Mouse (Mus musculus) ZHBTc4 (cell line): ENCODE measurements around the gene Spata7.

Experiments used
- DNase-seq: peaks from one replicate; pipeline ENCODE4 v3.0.0-alpha.2; 2011; ENCODE audit warnings: low read depth, low spot score

Gene Spata7

DNA sequence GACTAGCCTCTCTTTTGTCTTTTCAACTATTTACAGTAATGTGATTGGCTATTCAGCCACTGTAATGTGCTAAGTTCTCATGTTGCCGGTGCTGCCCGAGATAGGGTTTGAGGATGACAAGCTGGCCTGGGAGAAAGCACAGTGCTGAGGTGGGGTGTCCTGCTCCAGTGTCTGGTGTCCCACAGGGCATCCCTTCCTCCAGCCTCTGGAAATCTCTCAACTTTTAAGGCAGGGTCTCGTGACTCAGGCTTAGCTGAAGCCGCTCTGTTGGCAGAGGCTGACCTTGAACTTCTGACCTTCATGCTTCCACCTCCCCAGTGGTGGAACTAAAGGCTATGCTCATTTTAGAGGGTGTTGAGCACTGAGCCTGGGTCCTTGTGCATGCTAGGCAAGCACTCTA, 42.5 kb downstream of the Spata7 start:
- peak; percentile 38 for DNase-seq

DNA sequence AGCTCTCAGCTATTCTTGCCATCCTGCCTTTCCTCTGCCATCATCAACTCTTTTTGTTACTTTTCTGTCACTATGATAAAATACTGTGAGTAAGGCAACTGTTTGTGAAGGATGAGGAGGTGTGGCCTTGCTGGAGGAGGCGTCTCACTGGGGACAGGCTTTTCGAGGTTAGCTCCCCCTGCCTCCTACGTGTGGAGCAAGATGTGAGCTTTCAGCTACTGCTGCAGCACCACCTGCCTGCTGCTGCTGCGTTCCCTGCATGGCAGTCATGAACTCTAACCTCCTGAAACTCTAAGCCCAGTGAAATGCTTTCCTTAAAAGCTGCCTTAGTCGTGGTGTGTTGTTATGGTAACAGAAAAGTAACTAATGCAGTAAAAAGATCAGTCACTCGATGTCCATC, 45.9 kb downstream of the Spata7 start:
- DNase-seq, result no peak

DNA sequence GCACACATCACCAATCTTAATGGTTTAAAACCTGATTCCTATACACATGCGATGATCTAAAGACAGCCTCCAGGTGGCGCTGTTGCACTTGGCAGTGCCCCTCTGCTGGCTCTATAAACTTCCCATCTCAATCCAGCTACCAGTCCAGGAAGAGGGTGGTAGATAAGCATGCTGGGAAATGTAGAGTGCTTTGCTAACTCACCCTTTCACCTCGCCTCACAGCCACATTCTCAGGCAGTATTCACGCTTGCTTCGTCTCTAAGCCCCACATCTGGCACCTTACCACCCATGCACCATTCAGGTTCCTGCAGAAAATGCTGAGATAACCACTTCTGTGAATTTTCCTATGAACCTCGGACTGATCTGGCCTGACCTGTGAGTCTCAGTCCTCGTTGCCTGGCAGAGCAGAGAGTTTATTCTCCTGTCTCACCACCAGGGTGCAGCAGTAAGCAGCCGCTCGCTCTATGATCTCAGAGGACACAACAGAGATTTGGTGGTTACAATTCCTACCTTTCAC, 46.7 kb downstream of the Spata7 start:
- DNase-seq, result peak; percentile 92

DNA sequence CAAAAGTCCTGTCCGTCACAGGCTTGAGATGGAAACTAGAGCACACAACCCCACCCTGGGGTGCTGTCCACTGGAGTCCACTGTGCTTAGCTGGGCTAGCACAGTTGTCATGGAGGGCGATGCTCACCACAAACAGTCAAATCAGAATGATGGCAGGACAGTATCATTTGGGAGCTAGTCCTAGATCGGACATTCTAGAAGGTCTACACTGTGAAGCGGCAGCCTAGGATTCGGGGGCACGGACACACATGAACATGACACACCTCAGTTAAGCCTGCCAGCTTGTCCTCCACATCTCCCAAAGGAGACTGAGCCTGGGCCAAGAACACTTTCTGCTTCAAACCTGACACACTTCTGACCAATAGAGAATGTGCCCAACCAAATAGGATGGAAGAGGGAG, 48.9 kb downstream of the Spata7 start:
- DNase-seq, result no peak

DNA sequence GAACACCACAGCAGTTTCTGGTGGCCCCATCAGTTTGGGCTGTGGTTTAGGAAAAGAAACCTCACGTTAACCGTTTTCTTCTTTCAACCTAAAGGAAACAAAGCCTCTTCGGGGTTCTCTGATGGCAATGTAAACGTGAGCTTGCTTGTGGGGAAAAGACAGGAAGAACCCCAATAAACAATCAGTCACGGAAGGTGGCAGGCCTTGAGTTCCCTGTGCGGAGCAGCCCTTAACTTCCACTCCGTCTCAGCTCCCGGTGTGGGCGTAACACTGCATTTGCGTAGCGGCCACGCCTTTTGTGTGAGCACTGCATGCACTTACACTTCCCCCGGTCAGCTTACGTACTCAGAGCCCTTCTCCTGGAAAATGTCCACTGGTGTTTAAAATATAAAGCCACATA, 49.4 kb downstream of the Spata7 start:
- no peak for DNase-seq

DNA sequence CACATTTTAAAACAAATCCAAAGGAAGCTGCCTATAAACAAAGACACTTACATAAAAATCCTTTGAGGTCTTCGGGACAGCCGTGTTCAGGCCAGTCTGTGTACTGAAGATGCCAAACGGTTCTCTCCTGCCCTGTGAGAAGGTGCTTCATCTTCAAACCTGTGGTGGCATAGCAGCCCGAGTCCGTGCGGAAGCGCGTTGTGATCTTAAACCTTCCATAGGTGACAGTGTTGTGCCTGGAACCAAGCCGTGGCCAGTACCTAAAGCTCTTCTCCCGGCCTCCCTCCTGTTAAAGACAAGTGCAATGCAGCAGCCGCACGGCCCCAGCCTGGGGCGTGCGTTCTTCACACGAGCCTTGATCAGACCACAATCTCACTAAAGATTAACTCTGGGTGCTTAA, 51.9 kb downstream of the Spata7 start:
- DNase-seq, result no peak

DNA sequence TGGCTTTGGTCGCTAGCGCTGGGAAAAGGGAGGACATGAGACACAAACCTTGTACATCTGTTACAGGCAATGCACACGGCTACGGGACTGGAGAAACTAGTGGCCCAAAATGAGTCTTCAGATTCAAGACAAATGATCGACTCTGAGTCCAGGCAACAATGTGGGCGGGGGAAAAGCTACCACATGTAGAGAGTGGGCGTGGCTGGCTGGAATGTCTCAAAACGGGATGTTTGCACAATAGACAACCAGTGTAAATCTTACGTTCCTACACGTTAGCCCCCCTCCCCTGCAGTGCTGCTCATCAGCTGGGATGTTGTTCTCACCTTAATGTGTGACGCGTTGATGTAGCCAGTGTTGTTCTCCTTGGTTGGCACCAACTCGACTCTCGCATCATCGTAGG, 54.2 kb downstream of the Spata7 start:
- peak; percentile 66 for DNase-seq

DNA sequence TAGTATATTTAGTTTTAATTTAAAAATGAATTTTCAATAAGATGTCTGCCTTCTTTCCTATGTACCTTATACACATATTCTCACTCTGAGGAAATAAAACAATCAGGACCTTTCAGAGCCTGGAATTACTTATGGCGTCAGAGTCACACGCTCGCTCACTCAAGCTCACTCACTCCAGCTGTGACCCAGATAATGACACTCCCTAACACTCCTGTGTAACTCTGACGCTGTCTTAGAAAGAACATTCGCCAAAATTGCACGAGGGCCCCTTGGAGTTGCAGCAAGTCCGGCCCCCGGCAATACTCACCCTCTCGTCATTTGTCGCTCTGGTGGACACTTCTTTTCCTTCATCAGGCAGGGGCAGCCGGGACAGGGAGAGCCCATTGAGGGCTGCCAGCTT, 55.2 kb downstream of the Spata7 start:
- no peak for DNase-seq

DNA sequence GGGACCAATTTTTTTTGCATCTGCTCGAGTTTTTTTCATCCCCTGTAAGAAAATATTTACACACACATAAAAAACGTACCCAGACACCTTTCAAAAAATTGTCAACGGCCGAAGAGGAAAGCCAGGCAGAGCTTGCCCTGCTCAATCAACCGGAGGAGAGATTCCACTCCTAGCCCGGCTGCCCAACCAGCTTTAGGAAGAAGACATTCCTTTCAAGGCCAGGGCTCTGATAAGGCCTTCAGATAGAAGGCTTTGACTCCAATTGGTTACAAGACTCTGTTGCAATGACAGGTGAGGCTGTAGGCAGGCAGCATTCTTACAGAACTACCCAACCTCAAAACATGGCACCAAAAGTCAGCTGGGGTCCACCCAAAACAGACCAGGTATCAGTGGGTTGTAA, 55.6 kb downstream of the Spata7 start:
- DNase-seq, result no peak

DNA sequence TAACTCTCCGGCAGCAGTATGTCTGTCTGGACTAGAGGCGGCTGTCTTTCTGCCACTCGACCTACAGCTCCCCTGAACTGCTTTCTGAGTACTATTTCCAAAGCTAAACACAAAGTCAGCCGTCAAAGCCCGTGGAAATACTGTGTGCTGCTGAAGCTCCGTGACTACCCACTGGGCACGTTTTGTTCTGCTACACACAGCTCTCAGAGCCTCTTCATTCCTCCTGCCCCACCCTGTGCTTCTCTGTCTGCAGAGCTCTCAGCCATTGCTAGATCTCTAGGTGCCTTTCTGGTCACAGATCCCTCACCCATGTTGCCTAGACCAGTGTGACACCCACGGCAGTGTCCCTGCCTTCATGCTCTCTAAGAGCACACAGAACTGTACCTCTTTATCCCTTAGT, 62.3 kb downstream of the Spata7 start:
- no peak for DNase-seq

DNA sequence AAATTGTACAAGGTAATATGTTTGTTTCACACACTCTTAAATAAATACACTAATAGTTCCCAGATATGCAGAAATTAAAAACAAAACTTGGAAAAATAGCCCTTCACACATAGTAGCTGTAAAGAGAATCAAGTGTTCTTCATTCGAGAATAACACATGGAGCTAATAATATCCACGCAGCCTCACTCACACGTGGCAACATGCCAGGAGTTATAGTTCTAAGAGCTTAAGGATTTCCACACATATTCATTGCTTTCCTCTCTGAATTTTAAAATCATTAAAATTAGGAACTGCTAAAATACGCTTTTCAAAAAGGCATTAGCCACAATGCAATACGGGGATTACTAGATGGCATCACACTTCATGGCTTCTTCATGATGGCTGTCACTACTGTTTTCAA, 69.2 kb downstream of the Spata7 start:
- no peak for DNase-seq

DNA sequence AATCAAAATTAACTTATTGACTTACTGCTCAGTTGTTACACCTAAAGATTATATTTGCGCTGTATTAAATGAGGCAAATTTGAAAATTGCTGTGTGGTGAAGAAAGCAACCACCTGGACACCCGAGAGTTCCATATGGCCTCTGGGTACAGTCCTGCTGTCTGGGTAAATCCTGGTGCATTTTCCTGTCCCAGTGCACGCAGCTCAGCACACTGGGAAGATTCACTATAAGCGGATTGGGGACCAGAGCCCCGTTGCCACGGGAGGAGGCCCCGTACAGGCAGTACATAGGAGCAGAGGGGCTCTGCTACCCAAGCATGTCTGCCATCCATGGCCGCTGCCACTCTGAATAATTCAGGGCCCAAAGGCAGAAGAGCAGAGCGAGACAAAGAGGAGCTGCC, 73.6 kb downstream of the Spata7 start:
- DNase-seq, result no peak

DNA sequence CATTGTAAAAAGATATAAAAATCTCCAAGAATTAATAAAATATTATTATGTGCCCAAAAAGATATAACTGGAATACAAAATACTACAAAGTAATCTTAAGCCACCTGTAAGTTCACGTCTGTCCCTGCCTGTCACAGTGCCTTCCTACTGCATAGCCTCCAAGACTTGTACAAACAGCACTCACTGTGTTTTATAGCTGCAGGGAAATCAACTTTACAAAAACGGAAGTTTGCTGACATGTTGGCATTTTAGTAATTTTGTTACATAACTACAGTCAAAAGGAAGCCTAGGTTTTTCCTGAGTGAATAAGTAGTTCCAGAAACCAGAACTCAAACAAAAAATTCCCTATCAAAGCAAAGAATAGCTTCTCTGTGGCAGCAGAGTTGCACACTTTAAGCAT, 75.6 kb downstream of the Spata7 start:
- no peak for DNase-seq

DNA sequence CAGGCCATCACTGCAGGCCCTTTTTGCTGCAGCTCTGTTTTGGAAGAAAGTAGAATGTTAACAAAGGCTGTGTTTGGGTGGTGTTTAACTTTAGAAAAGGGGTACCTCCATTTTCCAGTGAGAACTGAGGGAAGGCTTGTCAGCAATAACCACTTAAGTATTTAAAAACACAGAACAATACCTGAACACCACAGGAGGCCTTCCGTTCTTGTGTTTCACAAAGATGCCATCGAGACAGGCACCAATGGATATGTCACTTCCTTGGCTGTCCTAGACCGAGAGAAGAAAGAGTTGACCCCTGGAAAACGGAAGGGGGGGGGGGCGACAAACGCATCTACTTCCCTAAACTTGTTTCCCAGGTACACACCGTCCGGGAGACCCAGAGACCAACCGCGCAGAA, 76.0 kb downstream of the Spata7 start:
- peak; percentile 66 for DNase-seq

DNA sequence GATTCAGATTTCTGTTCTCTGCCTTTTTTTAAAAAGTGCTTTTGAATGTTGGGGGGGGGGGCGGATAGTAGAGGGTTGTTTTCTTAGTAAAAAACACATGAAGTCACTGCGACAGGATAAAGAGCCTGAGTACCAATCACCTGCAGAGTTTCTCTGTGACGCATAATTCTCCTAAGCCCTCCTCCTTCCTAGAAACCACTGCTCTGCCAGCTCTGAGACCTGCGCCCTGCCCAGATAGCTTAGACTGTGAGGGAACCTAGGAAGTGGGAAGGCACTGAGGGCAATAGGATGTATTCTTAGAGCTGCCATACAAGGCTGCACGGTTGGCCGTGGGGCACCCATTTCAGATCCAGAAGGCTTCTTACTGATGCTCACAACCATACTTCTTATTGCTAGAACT, 84.9 kb downstream of the Spata7 start:
- DNase-seq, result no peak

DNA sequence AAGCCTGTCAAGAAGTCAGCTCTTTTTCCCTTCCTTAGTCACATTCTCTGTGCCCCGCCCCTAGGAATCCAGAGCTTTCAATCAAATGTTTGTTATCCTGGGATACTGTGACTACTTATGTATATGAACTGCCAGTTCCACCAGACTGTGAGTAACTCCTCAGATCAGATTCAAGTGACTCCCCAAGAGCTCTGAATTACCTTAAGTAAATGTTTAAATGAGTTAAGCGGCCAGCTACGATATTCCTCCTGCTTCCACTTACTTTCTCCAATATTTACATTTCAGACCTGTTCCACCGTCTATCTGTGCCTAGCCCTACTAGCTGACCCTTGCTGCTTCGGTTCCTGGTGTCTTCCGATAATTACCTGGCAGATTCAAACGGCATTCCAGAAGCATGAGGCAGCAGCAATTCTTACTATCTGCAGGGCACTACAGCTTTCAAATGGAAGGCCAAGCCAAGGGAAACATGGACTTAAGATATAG, 85.7 kb downstream of the Spata7 start:
- DNase-seq, result no peak

DNA sequence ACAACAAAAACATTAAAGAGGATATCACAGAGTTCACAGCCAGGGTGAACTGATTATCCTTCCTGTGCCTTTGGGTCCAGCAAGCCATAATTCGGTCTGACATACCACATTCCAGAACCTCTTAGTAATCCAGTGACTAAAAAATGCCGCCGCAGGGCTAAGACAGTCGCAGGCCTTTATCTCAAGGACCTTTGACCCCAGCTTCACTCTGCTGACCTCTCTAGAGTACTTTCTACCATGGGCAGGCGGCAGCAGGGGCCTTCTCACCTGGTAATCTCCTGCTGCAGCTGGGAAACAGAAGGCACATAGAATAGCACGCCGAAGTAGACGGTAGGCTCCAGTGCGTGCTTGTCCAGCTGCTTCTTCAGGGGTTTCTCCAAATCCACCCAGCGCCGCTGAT, 86.8 kb downstream of the Spata7 start:
- DNase-seq, result no peak

DNA sequence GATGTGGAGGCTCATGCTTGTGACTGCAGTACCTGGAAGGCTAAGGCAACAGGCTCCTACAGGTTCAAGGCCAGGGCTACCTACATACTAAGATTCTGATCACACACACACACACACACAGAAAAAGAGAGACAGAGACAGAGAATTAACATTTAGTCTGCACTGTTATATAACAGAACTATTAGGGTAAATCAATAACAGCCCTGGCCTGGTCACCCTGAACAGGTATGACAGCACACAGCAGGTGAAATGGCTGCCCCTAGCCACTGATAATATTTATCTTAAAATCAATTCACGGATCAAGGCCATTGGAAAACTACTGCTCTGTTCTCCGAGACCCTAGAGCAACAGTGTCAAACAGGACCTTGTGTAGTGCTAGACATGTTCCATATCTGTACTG, 88.2 kb downstream of the Spata7 start:
- DNase-seq, result no peak
